Mouse (Mus musculus) thymus, postnatal 10 days (tissue): Measurements from ENCODE around the gene Exosc6.
A peak's percentile ranks its signal among the peaks of the same experiment; 100 is the strongest.
"Not testable (repeated sequence)": the region's sequence is repeated elsewhere in the genome, so short reads cannot be mapped to it uniquely, and the experiment has no call there.

ENCODE experiments used
- DNase-seq, 2 experiments: peaks; one replicate each; pipeline ENCODE4 v3.0.0; 2021; ENCODE audit warnings: low spot score in 2 of 2

Gene Exosc6

GRCm38 (mm10) chr8:111056158-111056663, at the start of gene Exosc6:
Gene Exosc6 (plus strand): TSS chr8:111056339.
- peak; percentile 79 to 87 for DNase-seq

- DNase-seq, result not testable (repeated sequence)
Observed at GRCm38 (mm10) chr8:111010230-111010991, 45.7 kb upstream of the Exosc6 start.

- DNase-seq, result not testable (repeated sequence)
Observed at GRCm38 (mm10) chr8:111026609-111027008, 29.5 kb upstream of the Exosc6 start.

GRCm38 (mm10) chr8:111027391-111027937, 28.7 kb upstream of the Exosc6 start:
- DNase-seq, result peak; percentile 43 to 70

GRCm38 (mm10) chr8:111029589-111029988, 26.6 kb upstream of the Exosc6 start:
- no peak for DNase-seq

- DNase-seq, result no peak
Observed at GRCm38 (mm10) chr8:111030045-111030444, 26.1 kb upstream of the Exosc6 start.

GRCm38 (mm10) chr8:111031572-111031971, 24.6 kb upstream of the Exosc6 start, which contains the start of gene Ddx19b:
Gene Ddx19b (minus strand): TSS chr8:111031751.
- no peak for DNase-seq

GRCm38 (mm10) chr8:111032916-111033315, 23.2 kb upstream of the Exosc6 start, which contains the start of gene Aars:
Gene Aars (plus strand): TSS chr8:111033144.
- no peak for DNase-seq

GRCm38 (mm10) chr8:111033482-111034215, 22.5 kb upstream of the Exosc6 start:
- DNase-seq, result peak; percentile 95 to 97

- peak in 1 of 2 experiments; percentile 15 for DNase-seq
Observed at GRCm38 (mm10) chr8:111034276-111034675, 21.9 kb upstream of the Exosc6 start.

- DNase-seq, result no peak
Observed at GRCm38 (mm10) chr8:111036591-111036990, 19.5 kb upstream of the Exosc6 start.

- no peak for DNase-seq
Observed at GRCm38 (mm10) chr8:111042546-111042945, 13.6 kb upstream of the Exosc6 start.

- no peak for DNase-seq
Observed at GRCm38 (mm10) chr8:111044003-111044734, 12.0 kb upstream of the Exosc6 start.

GRCm38 (mm10) chr8:111048694-111049093, 7.4 kb upstream of the Exosc6 start:
- peak in 1 of 2 experiments; percentile 39 for DNase-seq

GRCm38 (mm10) chr8:111049106-111049505, 7.0 kb upstream of the Exosc6 start:
- no peak for DNase-seq

GRCm38 (mm10) chr8:111053827-111054518, 2.2 kb upstream of the Exosc6 start:
- DNase-seq, result no peak

GRCm38 (mm10) chr8:111055031-111055634, 1.0 kb upstream of the Exosc6 start:
- no peak for DNase-seq

- DNase-seq, result no peak
Observed at GRCm38 (mm10) chr8:111055661-111056060, 478 bp upstream of the Exosc6 start.

- peak in 1 of 2 experiments; percentile 13 for DNase-seq
Observed at GRCm38 (mm10) chr8:111056691-111057293, 653 bp downstream of the Exosc6 start.

GRCm38 (mm10) chr8:111058946-111059572, 2.9 kb downstream of the Exosc6 start:
- DNase-seq, result no peak
